Mouse (Mus musculus): ENCODE data around the gene Morn5. TPM values are rescaled to one million over a fixed set of nuclear protein-coding genes. Genes with fewer than 3 reads are reported as not detected.

The Morn5 gene
- polyA plus RNA-seq, 1 experiment from 2014 or later: not detected

DNA sequence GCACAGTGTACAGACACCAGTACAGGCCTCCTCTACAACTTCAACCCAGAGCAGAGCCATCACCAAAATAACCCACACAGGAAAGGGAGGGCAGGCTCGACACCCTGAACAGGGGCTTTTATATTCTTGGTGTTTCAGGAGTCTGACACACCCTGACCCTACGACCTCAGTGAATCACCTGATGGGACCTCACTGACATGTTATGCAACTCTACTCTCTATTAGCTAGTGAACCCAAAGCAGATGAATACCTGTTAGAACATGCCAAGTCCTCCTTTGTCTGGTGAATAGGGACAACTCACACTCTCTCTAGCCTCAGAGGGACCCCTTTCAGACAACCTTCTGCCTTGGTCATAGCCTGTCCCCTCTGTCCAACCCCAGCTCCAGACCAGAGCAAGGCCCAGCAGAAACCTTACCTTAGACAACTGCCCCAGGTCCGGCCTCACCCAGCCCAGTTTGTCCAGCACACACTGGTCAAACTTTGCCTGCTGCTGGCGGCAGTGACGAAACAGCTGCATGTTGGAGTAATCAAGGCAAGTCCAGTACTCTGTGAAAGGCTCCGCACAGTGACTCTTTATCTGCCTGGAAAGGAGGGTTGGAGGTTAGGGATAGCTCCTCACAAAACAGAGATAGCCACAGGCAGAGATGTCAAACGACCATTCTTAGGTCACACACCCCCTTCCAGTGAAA, 9.8 kb upstream of the Morn5 start:
- H3K36me3 ChIP-seq (ENCODE audit: inconsistent target): peaks cover 51% of the 10 kb centered on the region
- no peak overlapping the region for H3K4me3 ChIP-seq (ENCODE audit: inconsistent target)
- H3K27ac ChIP-seq: no peak overlapping the region
- 93% methylated on average over 7 of the region's 7 CpGs for WGBS (ENCODE audit: missing documents)
- H3K79me2 ChIP-seq (ENCODE audit: inconsistent target): peaks cover 47% of the 10 kb centered on the region

DNA sequence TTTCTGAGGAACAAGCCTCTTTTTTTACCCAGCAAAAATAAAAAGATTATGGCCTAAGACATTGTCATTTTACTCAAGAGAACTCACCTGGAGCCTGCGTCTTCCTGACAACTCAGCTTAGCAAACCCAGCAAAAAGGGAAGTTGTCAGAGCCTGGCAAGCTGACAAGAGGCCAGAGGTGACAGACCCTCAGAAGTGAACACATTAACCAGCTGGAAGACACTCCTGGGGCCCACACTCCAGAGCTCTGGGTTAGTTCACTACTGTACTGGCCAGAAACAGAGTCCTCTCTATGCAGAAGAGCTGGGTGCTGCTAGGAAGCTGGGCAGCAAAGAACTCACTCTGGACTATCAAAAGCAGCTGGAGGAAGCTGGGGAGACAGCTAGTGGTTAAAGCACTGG, 8.4 kb upstream of the Morn5 start:
- peaks cover 61% of the 10 kb centered on the region for H3K79me2 ChIP-seq (ENCODE audit: inconsistent target)
- 59% methylated on average over 1 of the region's 1 CpGs for WGBS (ENCODE audit: missing documents)
- peaks cover 52% of the 10 kb centered on the region for H3K36me3 ChIP-seq (ENCODE audit: inconsistent target)
- H3K4me3 ChIP-seq (ENCODE audit: inconsistent target): no peak overlapping the region
- no peak overlapping the region for H3K27ac ChIP-seq

DNA sequence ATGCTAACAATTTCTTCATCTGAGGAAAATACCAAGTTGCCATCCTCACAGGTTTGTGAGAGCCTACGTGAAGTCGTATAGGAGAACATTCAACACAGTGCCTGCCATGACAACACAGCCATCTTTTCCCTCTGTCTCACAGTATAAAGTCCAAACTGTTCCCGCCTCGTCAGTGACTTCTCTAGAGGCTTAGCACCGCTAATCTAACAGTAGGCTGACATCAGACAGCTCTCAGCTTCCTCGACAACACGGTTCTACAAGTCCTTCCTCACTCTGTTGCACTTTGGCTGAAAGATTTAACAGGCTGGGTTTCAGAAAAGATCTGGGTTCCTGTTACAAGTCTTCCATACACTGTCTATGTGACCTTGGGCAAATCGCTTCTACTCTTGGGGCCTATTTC, 1.1 kb upstream of the Morn5 start:
- 52% methylated on average over 8 of the region's 8 CpGs for WGBS (ENCODE audit: missing documents)
- H3K36me3 ChIP-seq (ENCODE audit: inconsistent target): peaks cover 13% of the 10 kb centered on the region
- peak overlapping the region; percentile 53; the same call in 1 of the 2 replicates for H3K27ac ChIP-seq
- peak overlapping the region; percentile 90 for H3K4me3 ChIP-seq (ENCODE audit: inconsistent target)
- peaks cover 59% of the 10 kb centered on the region for H3K79me2 ChIP-seq (ENCODE audit: inconsistent target)

DNA sequence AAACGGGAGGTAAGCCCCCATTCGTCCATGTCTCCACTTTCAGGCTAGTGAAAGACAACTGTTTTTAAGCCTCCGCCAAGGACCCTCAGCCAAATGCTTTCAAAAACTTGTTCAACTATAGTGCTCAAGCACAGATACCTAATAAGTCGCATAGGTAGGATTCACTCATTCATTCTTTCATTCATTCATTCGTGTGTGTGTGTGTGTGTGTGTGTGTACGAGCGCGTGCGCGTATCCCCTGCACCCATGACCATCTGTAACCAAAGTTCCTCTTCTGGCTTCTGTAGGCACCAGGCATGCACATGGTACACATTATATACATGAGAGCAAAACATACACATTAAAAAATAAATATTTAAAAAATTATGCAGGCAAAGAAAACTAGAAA, 303 bp downstream of the Morn5 start:
- WGBS (ENCODE audit: missing documents): 21% methylated on average over 10 of the region's 10 CpGs
- H3K27ac ChIP-seq: no peak overlapping the region
- H3K4me3 ChIP-seq (ENCODE audit: inconsistent target): peak overlapping the region; percentile 90
- peaks cover 45% of the 10 kb centered on the region for H3K79me2 ChIP-seq (ENCODE audit: inconsistent target)
- H3K36me3 ChIP-seq (ENCODE audit: inconsistent target): no peaks in the 10 kb centered on the region

DNA sequence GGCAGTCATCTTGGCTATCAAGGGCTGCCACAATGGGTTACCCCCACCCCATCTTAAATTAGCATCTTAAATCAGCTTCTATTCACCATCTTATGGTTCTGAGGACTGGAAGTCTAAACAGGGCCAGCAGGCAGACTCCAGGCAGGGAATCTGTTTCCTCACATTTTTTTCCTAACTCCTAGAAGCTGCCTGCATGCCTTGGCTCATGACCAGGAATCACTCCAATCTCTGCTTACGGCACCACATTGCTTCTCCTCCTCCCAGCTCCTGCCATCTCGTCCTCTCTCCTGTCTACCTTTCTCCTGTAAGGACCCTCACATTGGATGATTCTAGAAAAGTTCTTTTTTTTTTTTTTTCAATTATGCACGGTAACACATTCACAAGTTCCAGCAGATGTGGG, 4.0 kb downstream of the Morn5 start:
- Histone ChIP-seq H3K27ac (no peak overlapping the region), H3K4me3 (ENCODE audit: inconsistent target) (no peak overlapping the region), H3K79me2 (ENCODE audit: inconsistent target) (peaks cover 9% of the 10 kb centered on the region), H3K36me3 (ENCODE audit: inconsistent target) (no peaks in the 10 kb centered on the region)
- 89% methylated on average over 3 of the region's 3 CpGs for WGBS (ENCODE audit: missing documents)

DNA sequence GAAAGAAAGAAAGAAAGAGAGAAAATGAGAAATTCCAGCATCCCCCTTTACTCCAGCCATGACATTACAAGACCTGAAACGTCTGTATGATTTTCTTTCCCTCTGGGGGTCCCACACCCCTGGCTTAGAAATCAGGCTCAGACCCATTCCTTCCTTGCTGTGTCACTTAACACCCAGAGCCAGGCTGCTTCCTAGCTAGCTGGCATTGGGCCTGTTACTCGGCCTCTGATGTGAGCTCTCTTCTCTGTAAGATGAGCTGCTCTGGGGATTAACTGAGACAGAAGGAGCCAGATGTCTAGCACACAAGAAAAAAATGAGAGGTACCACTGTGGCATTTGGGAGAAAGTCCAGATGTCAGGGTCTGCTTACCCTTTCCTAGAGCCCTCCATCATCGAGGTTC, 7.0 kb downstream of the Morn5 start:
- Histone ChIP-seq H3K79me2 (ENCODE audit: inconsistent target) (no peaks in the 10 kb centered on the region), H3K4me3 (ENCODE audit: inconsistent target) (no peak overlapping the region), H3K36me3 (ENCODE audit: inconsistent target) (no peaks in the 10 kb centered on the region), H3K27ac (no peak overlapping the region)
- WGBS (ENCODE audit: missing documents): 88% methylated on average over 3 of the region's 3 CpGs

DNA sequence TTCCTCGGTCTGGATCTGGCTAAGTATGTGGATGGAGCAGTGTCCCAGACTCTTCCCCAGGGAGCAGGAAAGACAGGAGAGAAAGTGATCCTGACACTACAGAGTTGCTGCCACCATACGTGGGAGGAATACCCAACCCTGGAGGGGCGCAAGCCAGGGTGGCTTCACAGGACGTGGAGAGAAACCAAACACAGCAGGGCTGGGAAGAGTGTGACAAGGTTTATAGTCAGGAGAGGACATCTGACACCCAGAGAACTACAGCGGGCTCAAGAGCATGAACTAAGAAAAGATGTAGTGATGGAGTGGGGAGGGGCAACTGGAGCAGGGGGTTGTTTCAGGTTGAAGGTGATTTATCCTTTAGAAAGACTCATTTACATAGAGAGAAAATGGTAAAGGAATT, 12.2 kb downstream of the Morn5 start:
- Histone ChIP-seq H3K79me2 (ENCODE audit: inconsistent target) (no peaks in the 10 kb centered on the region), H3K36me3 (ENCODE audit: inconsistent target) (no peaks in the 10 kb centered on the region), H3K4me3 (ENCODE audit: inconsistent target) (no peak overlapping the region), H3K27ac (no peak overlapping the region)
- WGBS (ENCODE audit: missing documents): 88% methylated on average over 5 of the region's 5 CpGs

DNA sequence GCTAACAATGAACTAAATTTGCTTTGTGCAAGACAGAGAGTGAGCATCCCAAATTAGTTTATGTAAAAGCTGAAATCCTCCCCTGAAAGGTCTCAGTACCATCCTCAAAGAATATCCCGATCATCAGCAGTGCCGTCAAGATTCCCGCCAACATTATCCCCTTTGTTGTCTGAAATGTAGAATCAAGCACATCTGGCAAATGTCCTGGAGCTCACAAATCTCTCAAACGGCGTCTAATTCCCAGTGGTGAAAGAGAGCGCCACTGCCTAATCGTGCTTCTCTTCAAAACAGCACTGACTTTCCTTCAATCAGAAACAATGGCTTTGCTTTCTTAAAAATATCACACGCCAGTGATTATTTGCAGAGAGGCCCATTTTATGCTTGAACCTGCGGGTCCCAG, 17.9 kb downstream of the Morn5 start:
- Histone ChIP-seq H3K79me2 (ENCODE audit: inconsistent target) (no peaks in the 10 kb centered on the region), H3K36me3 (ENCODE audit: inconsistent target) (no peaks in the 10 kb centered on the region), H3K4me3 (ENCODE audit: inconsistent target) (no peak overlapping the region), H3K27ac (no peak overlapping the region)
- WGBS (ENCODE audit: missing documents): 94% methylated on average over 9 of the region's 9 CpGs

DNA sequence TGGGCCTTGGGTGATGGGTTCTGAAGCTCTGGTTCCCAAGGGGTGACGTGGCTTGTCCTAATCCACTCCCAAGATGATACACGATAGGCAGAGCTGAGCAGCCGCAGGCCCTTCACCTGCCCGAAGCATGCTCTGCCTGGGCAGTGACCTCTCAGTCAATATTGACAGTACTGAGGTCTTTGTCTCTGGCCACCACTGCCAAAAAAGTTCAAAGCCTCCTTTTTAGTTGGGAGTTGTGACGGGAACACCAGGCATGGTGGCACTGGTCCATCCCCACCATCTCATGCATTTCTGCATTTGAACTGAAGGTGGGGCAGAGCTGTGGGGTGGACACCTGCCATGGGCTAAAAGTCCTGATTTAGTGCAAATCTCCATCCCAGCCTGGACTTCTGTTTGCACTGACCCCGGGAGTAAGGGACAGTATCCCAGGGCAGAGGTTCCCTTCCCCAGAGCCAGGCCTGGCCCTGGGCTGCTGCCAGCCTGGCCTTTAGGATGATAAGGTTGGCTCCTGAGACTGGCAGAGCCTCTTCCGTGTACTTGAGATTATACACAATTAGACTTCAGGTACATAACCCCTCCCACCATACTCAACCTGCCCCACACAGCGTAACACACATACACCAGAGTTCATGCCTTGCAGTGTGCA, 22.5 kb downstream of the Morn5 start:
- H3K4me3 ChIP-seq (ENCODE audit: inconsistent target): no peak overlapping the region
- 89% methylated on average over 8 of the region's 8 CpGs for WGBS (ENCODE audit: missing documents)
- no peaks in the 10 kb centered on the region for H3K79me2 ChIP-seq (ENCODE audit: inconsistent target)
- H3K36me3 ChIP-seq (ENCODE audit: inconsistent target): no peaks in the 10 kb centered on the region
- H3K27ac ChIP-seq: no peak overlapping the region

DNA sequence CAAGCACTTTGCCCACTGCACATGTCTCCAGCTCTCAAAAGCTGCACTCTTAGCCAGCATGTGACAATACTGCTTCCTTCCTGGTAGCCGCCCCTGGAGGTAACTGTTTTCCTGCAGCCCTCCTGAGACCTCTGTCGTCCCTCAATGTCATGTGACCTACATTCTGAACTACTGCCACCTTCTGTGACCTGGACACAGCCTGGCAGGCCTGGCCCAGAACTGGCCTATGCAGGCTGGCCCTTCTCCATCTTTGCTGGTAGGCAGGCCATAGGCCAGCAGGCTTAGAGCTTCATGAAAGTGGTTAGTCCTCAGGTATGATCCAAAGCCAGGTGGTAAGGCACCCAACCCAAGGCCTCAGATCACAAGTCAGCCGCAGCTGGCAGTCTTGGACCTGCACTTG, 24.5 kb downstream of the Morn5 start:
- H3K27ac ChIP-seq: no peak overlapping the region
- H3K79me2 ChIP-seq (ENCODE audit: inconsistent target): no peaks in the 10 kb centered on the region
- no peak overlapping the region for H3K4me3 ChIP-seq (ENCODE audit: inconsistent target)
- WGBS (ENCODE audit: missing documents): 45% methylated on average over 3 of the region's 3 CpGs
- H3K36me3 ChIP-seq (ENCODE audit: inconsistent target): no peaks in the 10 kb centered on the region

DNA sequence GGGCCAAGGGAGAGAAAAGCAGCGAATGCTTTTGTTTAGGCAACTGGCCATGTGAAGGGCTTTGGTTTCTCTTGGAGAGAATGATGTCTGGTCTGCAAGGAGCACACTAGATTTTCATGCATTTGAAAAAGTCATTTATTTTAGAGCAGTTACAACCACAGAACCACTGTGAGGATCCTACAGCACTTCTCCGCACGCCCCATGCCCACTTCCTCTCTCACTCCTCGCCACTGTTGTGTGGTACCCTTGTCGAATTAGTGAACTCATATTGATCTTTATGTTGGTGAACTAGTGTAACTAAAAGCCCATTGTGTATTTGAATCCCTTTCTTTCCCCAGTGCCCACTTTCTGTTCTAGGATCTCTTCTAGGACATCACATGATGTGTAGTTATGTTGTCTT, 26.0 kb downstream of the Morn5 start:
- WGBS (ENCODE audit: missing documents): 22% methylated on average over 5 of the region's 5 CpGs
- no peaks in the 10 kb centered on the region for H3K79me2 ChIP-seq (ENCODE audit: inconsistent target)
- no peaks in the 10 kb centered on the region for H3K36me3 ChIP-seq (ENCODE audit: inconsistent target)

DNA sequence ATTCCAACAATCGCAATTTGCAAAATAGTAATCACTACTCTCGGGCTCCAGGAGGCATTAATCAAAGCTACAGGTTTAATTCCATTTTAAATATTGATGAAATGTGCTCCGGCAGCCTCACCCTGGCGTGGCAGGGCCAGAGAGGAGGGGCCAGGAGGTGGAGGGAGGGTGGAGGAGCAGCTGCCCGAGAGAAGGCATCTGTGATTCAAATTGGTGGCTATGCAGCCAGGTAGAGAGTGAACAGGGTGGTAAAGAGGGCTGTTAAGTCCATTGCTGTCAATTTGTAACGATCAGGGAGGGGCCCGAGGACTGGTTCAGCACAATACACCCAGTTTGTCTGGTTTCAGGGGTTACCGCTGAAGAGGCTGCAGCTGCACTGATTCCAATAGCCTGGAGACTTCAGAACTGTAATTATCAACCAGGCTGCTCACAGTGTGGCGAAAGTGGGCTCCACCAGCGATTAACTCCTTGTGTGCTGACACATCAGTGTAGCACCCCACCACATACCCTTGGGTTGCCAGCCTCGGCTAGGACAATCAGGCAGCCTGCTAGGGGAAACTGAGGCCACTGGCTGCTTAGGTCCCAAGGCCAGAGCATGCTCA, 28.0 kb downstream of the Morn5 start:
- Histone ChIP-seq H3K4me3 (ENCODE audit: inconsistent target) (no peak overlapping the region), H3K79me2 (ENCODE audit: inconsistent target) (no peaks in the 10 kb centered on the region), H3K36me3 (ENCODE audit: inconsistent target) (no peaks in the 10 kb centered on the region), H3K27ac (no peak overlapping the region)
- WGBS (ENCODE audit: missing documents): 61% methylated on average over 11 of the region's 11 CpGs

More for the DNA sequence above, 26.0 kb downstream of the Morn5 start:
- Histone ChIP-seq H3K27ac (no peak overlapping the region), H3K4me3 (ENCODE audit: inconsistent target) (no peak overlapping the region)

DNA sequence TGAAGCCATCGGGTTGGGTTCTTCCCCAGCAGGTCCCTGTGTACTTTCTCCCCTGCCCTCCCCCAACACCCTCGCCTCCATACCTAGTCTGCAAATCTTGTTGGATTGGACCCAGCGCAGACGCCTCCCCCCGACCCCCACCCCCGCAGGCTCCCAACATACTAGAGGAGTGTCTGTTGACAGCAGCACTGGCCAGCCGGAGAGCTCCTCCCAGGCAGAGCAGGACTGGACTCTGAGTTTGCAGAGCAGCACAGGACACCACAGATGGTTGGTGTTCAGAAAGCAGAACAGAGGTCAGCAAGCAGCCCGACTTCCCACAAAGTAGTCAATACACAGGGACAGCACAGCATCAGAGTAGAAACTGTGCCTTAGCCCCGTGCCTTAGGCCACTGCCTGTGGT, 32.2 kb downstream of the Morn5 start:
- Histone ChIP-seq H3K79me2 (ENCODE audit: inconsistent target) (no peaks in the 10 kb centered on the region), H3K27ac (no peak overlapping the region), H3K4me3 (ENCODE audit: inconsistent target) (no peak overlapping the region), H3K36me3 (ENCODE audit: inconsistent target) (no peaks in the 10 kb centered on the region)
- whole genome bisulfite sequencing (ENCODE audit: missing documents): 51% methylated on average over 9 of the region's 9 CpGs

DNA sequence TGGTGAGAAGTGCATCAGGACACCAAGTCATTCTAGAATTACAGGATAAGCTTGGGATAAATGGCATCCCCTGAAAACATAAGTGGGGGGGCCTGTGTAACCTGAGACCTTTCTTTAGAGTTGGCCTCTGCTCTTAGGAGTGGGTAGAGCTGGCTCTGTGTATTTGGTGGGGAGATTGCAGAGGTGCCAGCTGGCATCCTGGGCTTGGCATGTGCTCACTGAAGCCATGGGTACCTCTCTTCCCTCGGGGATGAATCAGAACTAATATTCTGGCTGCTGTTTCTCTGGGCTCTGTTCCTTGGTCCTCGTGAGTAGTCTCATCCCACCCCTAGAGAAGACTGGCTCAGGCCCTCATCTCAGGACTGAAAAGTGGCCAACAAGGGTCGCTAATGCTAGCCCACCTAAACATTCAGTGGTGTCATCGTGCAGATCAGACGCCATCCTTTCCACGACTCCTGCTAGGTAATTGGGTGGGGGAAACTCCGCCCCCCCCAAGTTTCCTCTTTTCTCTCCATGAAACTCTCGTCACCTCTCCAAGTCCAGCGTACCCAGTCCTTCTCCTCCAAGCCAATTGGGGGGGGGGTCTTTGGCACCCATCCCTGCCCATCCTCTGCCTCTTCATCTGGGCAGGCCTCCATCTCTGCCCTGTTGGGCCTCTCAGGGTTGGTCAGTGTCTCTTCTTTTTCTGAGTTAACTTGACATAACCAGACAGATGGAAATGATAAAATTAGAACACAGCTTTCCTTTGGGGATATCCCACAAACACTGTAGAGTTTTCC, 33.7 kb downstream of the Morn5 start:
- no peak overlapping the region for H3K27ac ChIP-seq
- H3K36me3 ChIP-seq (ENCODE audit: inconsistent target): no peaks in the 10 kb centered on the region
- no peak overlapping the region for H3K4me3 ChIP-seq (ENCODE audit: inconsistent target)
- no peaks in the 10 kb centered on the region for H3K79me2 ChIP-seq (ENCODE audit: inconsistent target)
- 81% methylated on average over 9 of the region's 9 CpGs for WGBS (ENCODE audit: missing documents)

DNA sequence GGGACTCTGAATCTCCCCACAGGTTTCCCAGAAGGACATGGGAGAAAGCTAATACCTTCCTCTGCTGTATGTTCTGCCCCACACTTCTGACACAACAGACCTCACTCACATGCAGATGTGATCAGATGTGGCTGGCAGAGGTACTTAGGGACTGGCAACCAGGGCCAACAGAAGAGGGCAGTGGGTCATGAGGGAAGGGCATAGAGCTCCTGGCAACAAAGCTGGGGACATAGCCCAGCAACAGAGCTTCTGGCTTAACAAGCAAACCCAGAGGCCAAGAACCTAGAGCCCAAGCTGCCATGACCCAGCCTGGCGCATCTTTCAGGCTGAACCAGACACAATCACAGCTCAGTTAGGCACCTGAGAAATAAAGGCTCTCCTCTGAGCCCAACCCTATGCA, 35.8 kb downstream of the Morn5 start:
- no peak overlapping the region for H3K27ac ChIP-seq
- no peaks in the 10 kb centered on the region for H3K79me2 ChIP-seq (ENCODE audit: inconsistent target)
- no peak overlapping the region for H3K4me3 ChIP-seq (ENCODE audit: inconsistent target)
- WGBS (ENCODE audit: missing documents): 85% methylated on average over 1 of the region's 1 CpGs
- no peaks in the 10 kb centered on the region for H3K36me3 ChIP-seq (ENCODE audit: inconsistent target)
